Mouse (Mus musculus) ES-E14 (cell line): ENCODE data around the gene Cptp.

Source experiments
- CHD2 ChIP-seq: IDR thresholded peaks from 2 replicates; pipeline ENCODE4 v1.6.1; 2014; ENCODE audit warnings: mild to moderate bottlenecking, low read depth, low read length, inconsistent platforms
- HCFC1 ChIP-seq: IDR thresholded peaks from 2 replicates; pipeline ENCODE4 v1.6.1; 2012; ENCODE audit warnings: low read length, inconsistent platforms, borderline replicate concordance; ENCODE audit not compliant: insufficient read depth
- MAFK ChIP-seq: IDR thresholded peaks from 2 replicates; pipeline ENCODE4 v1.6.1; 2014; ENCODE audit warnings: mild to moderate bottlenecking, low read depth, low read length, inconsistent platforms; ENCODE audit not compliant: insufficient read depth
- ZNF384 ChIP-seq: IDR thresholded peaks from 2 replicates; pipeline ENCODE4 v1.6.1; 2012; ENCODE audit warnings: low read depth, low read length, inconsistent platforms

- TF ChIP-seq CHD2 (no peak), ZNF384 (no peak), HCFC1 (no peak), MAFK (no peak)
Observed at GRCm38 (mm10) chr4:155893212-155893690, 24.0 kb upstream of the Cptp start.
